Mouse (Mus musculus) bone marrow, adult 2 months (tissue): ENCODE measurements around the gene Prkn. TPM values are rescaled to one million over a fixed set of nuclear protein-coding genes. Genes with fewer than 3 reads are reported as not detected.

Experiments used
- H3K27ac ChIP-seq: fragments of 200-500 bp; 2 replicates; pipeline ENCODE4 v1.5.1; 2012; ENCODE audit warnings: low read depth, mild to moderate bottlenecking, control low read depth, inconsistent platforms, low read length; ENCODE audit not compliant: control insufficient read depth, poor library complexity, insufficient read depth
- H3K4me1 ChIP-seq: fragments of 200-500 bp; 2 replicates; pipeline ENCODE4 v1.6.1; 2011; ENCODE audit warnings: low read length; ENCODE audit not compliant: control insufficient read depth, insufficient read depth
- H3K4me3 ChIP-seq: fragments of 200-500 bp; replicated peaks from 2 replicates; pipeline ENCODE3; 2011; ENCODE audit warnings: mild to moderate bottlenecking, low read depth, low read length, control low read depth; ENCODE audit not compliant: control insufficient read depth
- CTCF ChIP-seq: fragments of 200-500 bp; IDR thresholded peaks from 2 replicates; pipeline ENCODE4 v1.5.1; 2011; ENCODE audit warnings: low read length, control low read depth; ENCODE audit not compliant: control insufficient read depth, insufficient read depth
- POLR2A ChIP-seq: fragments of 200-500 bp; IDR thresholded peaks from 2 replicates; pipeline ENCODE4 v1.6.1; 2011; ENCODE audit warnings: low read depth, mild to moderate bottlenecking, control low read depth, low read length, borderline replicate concordance; ENCODE audit not compliant: control insufficient read depth
- WGBS: fragments of 180-500 bp; shearing (Covaris S2); methylation state at CpG from one replicate; pipeline ENCODE4 v1.1.7; 2018; 5-methylcytosine and 5-hydroxymethylcytosine counted together
- polyA plus RNA-seq: library from polyadenylated mRNA; stranded (reverse); fragments of >200 nt; gene quantifications from 2 replicates; pipeline ENCODE4 v1.2.4, GENCODE M21; 2011; ENCODE audit warnings: low replicate concordance; ENCODE audit not compliant: missing spikeins, insufficient read depth, insufficient read length

Prkn gene
- polyA plus RNA-seq, 1 experiment = 2.5 TPM

DNA sequence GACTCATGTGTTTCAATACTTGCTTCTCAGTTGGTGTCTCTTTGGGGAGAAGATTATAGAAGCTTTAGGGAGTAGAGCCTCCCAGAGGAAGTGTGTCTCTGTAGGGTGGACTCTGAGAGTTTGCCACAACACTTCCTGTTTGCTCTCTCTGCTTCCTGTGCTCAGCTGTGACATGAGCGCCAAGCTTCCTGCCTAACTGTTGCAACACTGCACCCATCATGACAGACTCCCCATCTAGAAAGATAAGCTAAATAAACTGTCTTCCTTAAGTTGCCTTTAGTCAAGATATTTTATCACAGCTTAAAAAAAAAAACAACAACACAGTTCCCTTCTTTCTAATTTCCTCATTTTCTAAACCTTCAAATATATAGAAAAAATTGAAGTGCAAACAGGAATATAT, 1130.0 kb downstream of the Prkn start:
- no peak for TF ChIP-seq POLR2A
- TF ChIP-seq CTCF = no peak
- H3K27ac ChIP-seq = no peak overlapping the region
- whole genome bisulfite sequencing = 11% methylated on average over 1 of the region's 1 CpGs

DNA sequence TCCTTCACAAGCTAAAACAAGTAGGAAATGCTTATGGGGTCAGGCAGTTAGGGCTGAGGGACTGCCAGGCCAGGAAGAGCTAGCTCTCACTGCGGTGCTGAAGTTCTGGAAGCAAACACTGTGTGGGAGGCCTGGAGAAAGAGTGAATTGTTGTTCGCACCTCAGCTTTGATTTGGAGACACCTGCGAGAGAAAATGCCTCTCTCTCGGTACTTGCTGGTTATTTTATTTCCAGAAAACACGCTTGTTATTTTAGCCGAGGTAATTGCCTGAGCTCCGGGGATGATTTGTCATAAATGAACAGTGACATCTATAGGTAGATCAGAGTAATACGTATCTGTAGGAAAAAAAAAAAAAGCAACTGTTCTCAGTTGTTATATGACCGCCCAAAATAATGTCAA, 1132.4 kb downstream of the Prkn start:
- no peak for TF ChIP-seq CTCF
- TF ChIP-seq POLR2A = no peak
- no peaks in the 10 kb centered on the region; the same call in 1 of the 2 replicates for H3K4me1 ChIP-seq
- H3K4me3 ChIP-seq = no peak overlapping the region
- no peak overlapping the region for H3K27ac ChIP-seq
- 10% methylated on average over 9 of the region's 9 CpGs for WGBS

More for the DNA sequence above, 1130.0 kb downstream of the Prkn start:
- Histone ChIP-seq H3K4me3 (no peak overlapping the region), H3K4me1 (no peaks in the 10 kb centered on the region; the same call in 1 of the 2 replicates)

DNA sequence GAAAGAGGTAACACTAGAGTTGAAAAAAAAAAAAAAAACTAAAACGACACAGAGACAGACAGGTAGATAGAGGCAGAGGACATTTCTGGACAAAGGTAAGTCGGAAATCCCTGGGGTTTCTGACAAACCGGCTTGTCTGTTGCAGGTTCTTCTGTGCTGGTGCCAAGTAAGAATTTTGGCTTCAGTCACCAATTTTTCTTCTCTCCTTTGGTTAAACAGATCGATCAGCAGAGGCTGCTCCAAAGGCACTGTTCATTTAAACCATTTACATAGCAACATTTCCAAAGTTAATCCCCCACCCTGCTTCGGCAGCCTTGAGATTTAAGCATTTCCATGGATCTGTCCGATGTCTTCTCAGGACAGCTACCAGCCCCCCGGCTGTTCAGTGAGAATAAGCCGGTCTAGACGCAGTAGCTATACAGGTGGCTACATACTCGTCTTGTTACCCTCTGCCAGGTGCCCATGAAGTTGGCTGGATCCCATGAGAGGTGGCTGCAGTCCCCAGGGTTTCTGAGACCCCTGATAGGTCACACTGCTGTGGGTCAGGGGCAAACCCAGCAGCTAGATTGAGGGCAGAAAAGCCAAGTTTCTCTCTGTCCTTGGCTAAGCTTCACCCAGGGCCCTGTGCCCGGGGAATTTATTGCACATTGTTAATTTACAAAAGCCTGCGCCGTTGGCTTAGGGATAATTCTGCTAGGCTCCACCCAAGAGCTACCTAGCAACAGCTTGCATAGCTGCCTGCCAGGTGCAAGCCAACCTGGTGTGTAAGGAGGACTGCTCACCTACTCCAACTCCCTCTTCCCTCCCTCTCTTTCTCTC, 1133.0 kb downstream of the Prkn start:
- 59% methylated on average over 13 of the region's 13 CpGs for WGBS
- no peak overlapping the region for H3K4me3 ChIP-seq
- no peaks in the 10 kb centered on the region; the same call in 1 of the 2 replicates for H3K4me1 ChIP-seq

DNA sequence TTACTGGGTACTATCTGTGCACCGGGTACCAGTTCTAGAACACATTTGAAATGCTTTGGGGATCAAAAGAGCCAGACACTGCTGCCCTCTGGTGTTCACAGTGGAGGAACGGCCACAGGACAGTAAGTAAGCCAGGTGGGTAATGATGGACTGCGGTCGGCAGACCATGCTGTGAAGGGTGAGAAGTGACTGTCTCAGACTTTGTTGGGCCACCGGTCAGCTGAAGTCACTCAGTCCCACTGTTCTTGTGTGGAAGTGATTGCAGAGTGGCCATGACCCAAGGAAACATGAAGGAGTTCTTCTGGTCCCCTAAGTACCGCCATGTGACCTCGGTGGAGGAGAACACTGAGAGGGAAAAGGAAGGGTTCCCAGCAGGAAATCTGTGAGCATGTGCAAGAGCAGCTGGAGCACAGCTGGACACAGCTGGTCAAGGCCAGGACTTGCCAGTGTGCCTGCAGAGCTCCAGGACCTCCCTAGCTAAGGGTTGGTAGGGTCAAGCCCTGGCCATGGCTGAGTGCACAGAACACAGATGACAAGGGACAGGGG, 1135.0 kb downstream of the Prkn start:
- no peak overlapping the region for H3K4me3 ChIP-seq
- no peak overlapping the region for H3K27ac ChIP-seq
- WGBS = 35% methylated on average over 7 of the region's 7 CpGs
- no peaks in the 10 kb centered on the region; the same call in 1 of the 2 replicates for H3K4me1 ChIP-seq
- TF ChIP-seq CTCF (peak; percentile 20; the same call in 1 of the 2 replicates), POLR2A (no peak)

More for the DNA sequence above, 1133.0 kb downstream of the Prkn start:
- TF ChIP-seq POLR2A = no peak
- no peak overlapping the region for H3K27ac ChIP-seq

DNA sequence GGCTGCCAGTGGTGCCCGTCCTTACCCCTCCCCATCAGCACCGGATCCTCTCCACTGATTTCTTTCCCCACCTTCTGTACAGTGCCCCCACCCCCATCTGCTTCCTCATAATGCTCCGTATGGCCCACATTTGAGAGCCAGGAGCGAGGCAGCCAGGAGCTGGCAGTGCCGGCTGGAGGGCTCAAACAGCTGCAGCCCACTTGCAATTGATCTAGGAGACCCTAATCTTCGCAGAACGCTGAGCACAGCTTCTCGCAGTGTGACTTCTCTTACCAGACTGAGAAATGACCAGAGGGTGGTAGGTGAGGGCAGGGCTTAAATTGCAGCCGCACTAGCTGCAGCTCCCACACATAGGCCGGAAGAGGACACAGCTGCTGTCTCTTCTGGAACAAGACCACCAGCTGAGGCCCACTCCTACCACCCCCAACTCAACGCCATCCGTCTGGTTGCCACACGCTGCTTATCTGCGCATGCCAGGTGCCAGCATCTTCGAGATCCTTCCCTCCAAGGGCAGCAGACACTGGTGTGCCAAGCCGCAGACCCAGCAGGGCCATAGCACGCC, 1138.2 kb downstream of the Prkn start:
- H3K4me1 ChIP-seq = no peaks in the 10 kb centered on the region
- WGBS = 42% methylated on average over 17 of the region's 17 CpGs
- H3K4me3 ChIP-seq = no peak overlapping the region
- TF ChIP-seq POLR2A (no peak), CTCF (no peak)
- no peak overlapping the region for H3K27ac ChIP-seq

DNA sequence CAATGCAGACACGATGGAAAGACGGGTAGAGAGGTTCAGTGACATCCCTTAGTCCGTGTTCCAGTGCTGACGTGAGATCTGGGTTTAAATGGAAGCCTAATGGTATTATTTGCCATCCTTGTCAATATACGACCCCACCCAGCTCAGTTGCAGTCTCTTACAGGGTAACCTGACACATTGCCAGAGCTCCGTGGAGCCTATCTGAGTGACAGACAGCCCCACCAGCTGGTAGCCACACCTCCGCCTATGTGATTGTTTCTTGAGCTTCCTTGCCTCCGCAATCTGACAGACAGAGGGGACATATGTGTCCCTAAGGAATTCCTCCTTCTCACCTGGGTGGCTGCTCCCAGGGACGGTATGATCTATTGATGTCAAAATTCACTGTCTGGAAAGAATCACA, 1141.5 kb downstream of the Prkn start:
- 78% methylated on average over 9 of the region's 9 CpGs for WGBS
- no peak overlapping the region for H3K4me3 ChIP-seq
- no peak for TF ChIP-seq POLR2A
- no peak for TF ChIP-seq CTCF
- H3K27ac ChIP-seq = no peak overlapping the region
- no peaks in the 10 kb centered on the region for H3K4me1 ChIP-seq

DNA sequence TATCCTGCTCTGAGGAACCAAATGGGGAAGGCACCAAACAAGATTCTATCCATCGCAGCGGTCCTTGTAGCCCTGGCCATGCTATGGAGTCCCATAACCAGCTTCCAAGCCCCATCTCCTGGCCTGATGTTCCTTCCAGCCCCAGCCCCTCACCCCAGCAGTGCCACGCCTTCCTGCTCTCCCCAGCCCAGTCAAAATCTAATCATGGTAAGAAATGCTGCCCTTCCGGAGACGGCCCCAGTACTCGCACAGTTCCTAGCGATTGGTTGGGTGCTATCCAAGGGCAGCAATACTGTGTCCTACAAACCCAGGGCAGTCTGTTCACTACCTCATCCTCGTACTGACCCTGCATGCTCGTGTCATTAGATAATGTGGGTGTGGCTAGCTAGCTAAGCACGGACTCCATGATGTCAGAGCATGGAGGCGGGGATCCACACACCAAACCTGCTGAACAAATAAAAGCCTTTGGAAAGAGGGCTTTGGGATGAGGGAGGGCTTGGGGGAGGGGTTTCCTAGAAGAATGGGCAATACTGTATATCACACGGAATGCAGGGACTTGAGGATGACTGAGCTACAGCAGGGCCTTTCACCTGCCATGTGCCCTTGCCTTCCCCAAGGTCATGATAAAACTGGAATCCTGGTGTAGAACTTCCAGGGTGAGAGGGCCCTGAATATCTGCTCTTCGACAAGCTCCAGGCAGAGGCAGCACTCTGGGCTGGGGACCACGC, 1148.1 kb downstream of the Prkn start:
- no peak overlapping the region for H3K27ac ChIP-seq
- TF ChIP-seq CTCF = no peak
- TF ChIP-seq POLR2A = no peak
- H3K4me3 ChIP-seq = no peak overlapping the region
- WGBS = 69% methylated on average over 14 of the region's 14 CpGs
- no peaks in the 10 kb centered on the region for H3K4me1 ChIP-seq

DNA sequence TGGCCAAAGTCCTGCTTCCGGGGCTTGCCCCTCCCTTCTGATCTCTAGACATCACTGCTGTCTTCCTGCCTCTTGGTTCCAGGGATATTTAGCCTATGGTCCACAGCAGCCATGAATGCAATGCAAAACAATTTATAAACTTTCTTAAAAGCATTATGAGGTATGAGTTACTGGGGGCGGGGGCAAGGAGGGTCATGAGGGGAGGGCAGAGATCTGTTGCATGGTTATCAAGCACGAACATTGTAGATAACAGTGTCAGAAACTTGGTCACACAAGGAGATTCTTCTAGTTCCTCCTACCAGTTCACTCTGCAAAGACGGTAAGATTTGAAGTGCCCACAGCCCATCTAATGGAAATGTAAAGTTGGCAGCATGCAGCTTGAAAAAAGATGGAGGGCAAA, 1149.1 kb downstream of the Prkn start:
- TF ChIP-seq POLR2A (no peak), CTCF (no peak)
- 62% methylated on average over 4 of the region's 4 CpGs for WGBS
- no peaks in the 10 kb centered on the region for H3K4me1 ChIP-seq
- no peak overlapping the region for H3K27ac ChIP-seq
- H3K4me3 ChIP-seq = no peak overlapping the region
